Mouse (Mus musculus) thymus, postnatal 25 days (tissue): ENCODE measurements at regions not wholly inside any gene's neighbourhood (a gene's known extent, or its start where the extent isn't known, plus 50 kb on each side); places are given as distances from the start of the nearest gene placed in this dataset.

Source experiments
- DNase-seq: peaks from one replicate; pipeline ENCODE4 v3.0.0; 2022

- DNase-seq, result no peak
Observed at GRCm38 (mm10) chr9:46736232-46736631, 262.3 kb upstream of the Gm4791 start.

- peak; percentile 59 for DNase-seq
Observed at GRCm38 (mm10) chr9:46735664-46736067, 262.9 kb upstream of the Gm4791 start.

GRCm38 (mm10) chr9:46728465-46728864 is 270.1 kb upstream of the Gm4791 start:
- DNase-seq, result no peak

GRCm38 (mm10) chr9:46724231-46724630 is 274.3 kb upstream of the Gm4791 start:
- no peak for DNase-seq

- no peak for DNase-seq
Observed at GRCm38 (mm10) chr9:46713415-46713814, 285.1 kb upstream of the Gm4791 start.

GRCm38 (mm10) chr9:46704151-46704905 is 294.2 kb upstream of the Gm4791 start:
- no peak for DNase-seq

GRCm38 (mm10) chr9:46703674-46704073 is 294.9 kb upstream of the Gm4791 start:
- DNase-seq, result no peak

GRCm38 (mm10) chr9:46702901-46703636 is 295.5 kb upstream of the Gm4791 start:
- DNase-seq, result no peak

GRCm38 (mm10) chr9:46702053-46702900 is 296.3 kb upstream of the Gm4791 start:
- no peak for DNase-seq

GRCm38 (mm10) chr9:46696171-46696570 is 302.4 kb upstream of the Gm4791 start:
- DNase-seq, result no peak

GRCm38 (mm10) chr9:46689331-46689730 is 309.2 kb upstream of the Gm4791 start:
- no peak for DNase-seq

GRCm38 (mm10) chr9:46684113-46684850 is 314.3 kb upstream of the Gm4791 start:
- DNase-seq, result no peak

GRCm38 (mm10) chr9:46672050-46672449 is 326.5 kb upstream of the Gm4791 start:
- no peak for DNase-seq

GRCm38 (mm10) chr9:46654422-46654821 is 334.6 kb upstream of the 4931429L15Rik start:
- DNase-seq, result no peak

GRCm38 (mm10) chr9:46647238-46647922 is 327.6 kb upstream of the 4931429L15Rik start:
- no peak for DNase-seq

GRCm38 (mm10) chr9:46645469-46645884 is 325.7 kb upstream of the 4931429L15Rik start:
- no peak for DNase-seq

- no peak for DNase-seq
Observed at GRCm38 (mm10) chr9:46643551-46643950, 323.8 kb upstream of the 4931429L15Rik start.

- DNase-seq, result peak; percentile 3
Observed at GRCm38 (mm10) chr9:46642696-46643095, 322.9 kb upstream of the 4931429L15Rik start.

- no peak for DNase-seq
Observed at GRCm38 (mm10) chr9:46636261-46637010, 316.6 kb upstream of the 4931429L15Rik start.

- no peak for DNase-seq
Observed at GRCm38 (mm10) chr9:46633952-46634351, 314.2 kb upstream of the 4931429L15Rik start.

- no peak for DNase-seq
Observed at GRCm38 (mm10) chr9:46632576-46632975, 312.8 kb upstream of the 4931429L15Rik start.
